Mouse (Mus musculus) hindbrain, embryonic 11.5 days (tissue): Measurements from ENCODE around the gene Stard7. TPM values are rescaled to one million over a fixed set of nuclear protein-coding genes. Genes with fewer than 3 reads are reported as not detected.

ENCODE experiments used
- ATAC-seq: fragments of 200-750 bp; cut with Nextera tagmentation; 2 replicates; pipeline ENCODE4 v1.8.0; 2017; ENCODE audit warnings: mild to moderate bottlenecking, moderate TSS enrichment, moderate library complexity; ENCODE audit not compliant: low FRiP score
- DNase-seq: peaks from one replicate; pipeline ENCODE4 v3.0.0-alpha.2; 2015; ENCODE audit warnings: low spot score
- H3K27ac ChIP-seq: fragments of 300-500 bp; sonication (generic); 2 replicates; pipeline ENCODE4 v1.5.1; 2014; ENCODE audit warnings: mild to moderate bottlenecking, low read depth, low read length
- H3K27me3 ChIP-seq: fragments of 300-500 bp; sonication (generic); 2 replicates; pipeline ENCODE4 v1.6.1; 2014; ENCODE audit warnings: mild to moderate bottlenecking, low read length, moderate library complexity, mixed read lengths; ENCODE audit not compliant: control insufficient read depth, insufficient read depth
- H3K36me3 ChIP-seq: fragments of 300-500 bp; sonication (generic); 2 replicates; pipeline ENCODE4 v1.6.1; 2014; ENCODE audit warnings: mild to moderate bottlenecking, low read length, moderate library complexity, mixed read lengths; ENCODE audit not compliant: control insufficient read depth, insufficient read depth
- H3K4me1 ChIP-seq: fragments of 300-500 bp; sonication (generic); replicated peaks from 2 replicates; pipeline ENCODE4 v1.6.1; 2014; ENCODE audit warnings: low read length, mixed read lengths; ENCODE audit not compliant: control insufficient read depth, insufficient read depth
- H3K4me2 ChIP-seq: fragments of 300-500 bp; sonication (generic); replicated peaks from 2 replicates; pipeline ENCODE4 v1.6.1; 2014; ENCODE audit warnings: mild to moderate bottlenecking, low read depth, low read length
- H3K4me3 ChIP-seq: fragments of 300-500 bp; sonication (generic); 2 replicates; pipeline ENCODE4 v1.5.1; 2014; ENCODE audit warnings: low read depth, low read length
- H3K9ac ChIP-seq: fragments of 300-500 bp; sonication (generic); 2 replicates; pipeline ENCODE4 v1.6.1; 2014; ENCODE audit warnings: low read depth, low read length
- H3K9me3 ChIP-seq: fragments of 300-500 bp; sonication (generic); 2 replicates; pipeline ENCODE4 v1.6.1; 2016; ENCODE audit warnings: low read length; ENCODE audit not compliant: control insufficient read depth
- WGBS: fragments of 180-500 bp; shearing (Covaris S2); extraction: QIAGEN DNeasy Blood & Tissue Kit; methylation state at CpG from one replicate; pipeline ENCODE4 v1.1.7; 2014; 5-methylcytosine and 5-hydroxymethylcytosine counted together
- polyA plus RNA-seq: library from polyadenylated mRNA; unstranded; fragments of >200 nt; fragmentation: Nextera tagmentation; extraction: Ambion mirVana; gene quantifications from 2 replicates; pipeline ENCODE4 v1.2.1, GENCODE M21; 2014

The Stard7 gene
- polyA plus RNA-seq, 1 experiment from 2014 or later: 79.5 TPM

- no peaks in the 10 kb centered on the region for H3K27me3 ChIP-seq
- H3K4me2 ChIP-seq: no peak overlapping the region
- no peaks in the 10 kb centered on the region for H3K9me3 ChIP-seq
- ATAC-seq (no peak), DNase-seq (no peak)
- H3K9ac ChIP-seq: no peak overlapping the region
- H3K4me3 ChIP-seq: no peak overlapping the region
- 89% methylated on average over 1 of the region's 1 CpGs for WGBS
- no peaks in the 10 kb centered on the region for H3K4me1 ChIP-seq
- H3K27ac ChIP-seq: no peak overlapping the region
- H3K36me3 ChIP-seq: no peaks in the 10 kb centered on the region
Observed at GRCm38 (mm10) chr2:127346334-127346733, 76.3 kb downstream of the Stard7 start.

- Histone ChIP-seq H3K27me3 (no peaks in the 10 kb centered on the region), H3K4me2 (no peak overlapping the region), H3K4me3 (no peak overlapping the region), H3K9me3 (no peaks in the 10 kb centered on the region), H3K4me1 (no peaks in the 10 kb centered on the region), H3K27ac (no peak overlapping the region), H3K9ac (no peak overlapping the region), H3K36me3 (no peaks in the 10 kb centered on the region)
- DNase-seq (no peak), ATAC-seq (no peak)
- 85% methylated on average over 13 of the region's 13 CpGs for WGBS
Observed at GRCm38 (mm10) chr2:127347147-127347985, 77.3 kb downstream of the Stard7 start.

Other genes starting within 250 kb of the Stard7 start
- 23.5 and 24.1 TPM in 2 replicates for gene Blvra, start 199.6 kb upstream of the Stard7 start, polyA plus RNA-seq
- gene Ncaph, start 136.3 kb upstream of the Stard7 start, polyA plus RNA-seq: 86.8 and 95.2 TPM in 2 replicates
- gene Itpripl1, start 126.8 kb upstream of the Stard7 start, polyA plus RNA-seq: 12.7 and 16.8 TPM in 2 replicates
- gene 1810024B03Rik, start 61.9 kb upstream of the Stard7 start, polyA plus RNA-seq: 2.7 and 3.0 TPM in 2 replicates
- 91.6 and 93.3 TPM in 2 replicates for gene Snrnp200, start 61.8 kb upstream of the Stard7 start, polyA plus RNA-seq
- gene Ciao1, start 22.4 kb upstream of the Stard7 start, polyA plus RNA-seq: 57.9 and 63.5 TPM in 2 replicates
- gene Tmem127, start 22.3 kb upstream of the Stard7 start, polyA plus RNA-seq: 21.7 and 26.2 TPM in 2 replicates
- 4.9 and 5.5 TPM in 2 replicates for gene Dusp2, start 65.9 kb downstream of the Stard7 start, polyA plus RNA-seq
- not detected in 2 replicates for gene Astl, start 68.4 kb downstream of the Stard7 start, polyA plus RNA-seq
- 2.7 and 3.5 TPM in 2 replicates for gene Adra2b, start 93.0 kb downstream of the Stard7 start, polyA plus RNA-seq
- 0.32 TPM in 2 replicates for gene Gpat2, start 155.0 kb downstream of the Stard7 start, polyA plus RNA-seq
- gene Fahd2a, start 174.3 kb downstream of the Stard7 start, polyA plus RNA-seq: 25.7 and 27.8 TPM in 2 replicates